Mouse (Mus musculus) neural tube, embryonic 14.5 days (tissue): ENCODE data around the gene Ufsp1. TPM values are rescaled to one million over a fixed set of nuclear protein-coding genes. Genes with fewer than 3 reads are reported as not detected.
A peak's percentile ranks its signal among the peaks of the same experiment; 100 is the strongest.

Source experiments
- ATAC-seq: fragments of 200-750 bp; cut with Nextera tagmentation; 2 replicates; pipeline ENCODE4 v1.8.0; 2017; ENCODE audit warnings: low read depth, mild to moderate bottlenecking, moderate TSS enrichment, moderate library complexity
- H3K27ac ChIP-seq: fragments of 300-500 bp; sonication (generic); 2 replicates; pipeline ENCODE4 v1.5.1; 2014; ENCODE audit warnings: low read depth, mild to moderate bottlenecking, control low read depth, low read length, moderate library complexity, mixed read lengths
- H3K27me3 ChIP-seq: fragments of 300-500 bp; sonication (generic); 2 replicates; pipeline ENCODE4 v1.6.1; 2014; ENCODE audit warnings: low read length; ENCODE audit not compliant: control insufficient read depth, insufficient read depth
- H3K36me3 ChIP-seq: fragments of 300-500 bp; sonication (generic); 2 replicates; pipeline ENCODE4 v1.6.1; 2014; ENCODE audit warnings: low read length, mixed read lengths; ENCODE audit not compliant: control insufficient read depth, insufficient read depth
- H3K4me1 ChIP-seq: fragments of 300-500 bp; sonication (generic); 2 replicates; pipeline ENCODE4 v1.6.1; 2014; ENCODE audit warnings: low read length; ENCODE audit not compliant: control insufficient read depth, insufficient read depth
- H3K4me2 ChIP-seq: fragments of 300-500 bp; sonication (generic); 2 replicates; pipeline ENCODE4 v1.6.1; 2014; ENCODE audit warnings: mild to moderate bottlenecking, low read depth, low read length, control low read depth
- H3K4me3 ChIP-seq: fragments of 300-500 bp; sonication (generic); 2 replicates; pipeline ENCODE4 v1.5.1; 2014; ENCODE audit warnings: low read depth, low read length, control low read depth, mixed read lengths
- H3K9ac ChIP-seq: fragments of 300-500 bp; sonication (generic); replicated peaks from 2 replicates; pipeline ENCODE4 v1.6.1; 2014; ENCODE audit warnings: low read depth, mild to moderate bottlenecking, control low read depth, low read length, mixed read lengths
- H3K9me3 ChIP-seq: fragments of 300-500 bp; sonication (generic); 2 replicates; pipeline ENCODE4 v1.6.1; 2016; ENCODE audit warnings: low read length; ENCODE audit not compliant: control insufficient read depth
- WGBS: fragments of 180-500 bp; shearing (Covaris S2); extraction: QIAGEN DNeasy Blood & Tissue Kit; methylation state at CpG from one replicate; pipeline ENCODE4 v1.1.7; 2014; 5-methylcytosine and 5-hydroxymethylcytosine counted together
- polyA plus RNA-seq: library from polyadenylated mRNA; unstranded; fragments of >200 nt; fragmentation: Nextera tagmentation; extraction: Ambion mirVana; gene quantifications from 2 replicates; pipeline ENCODE4 v1.2.1, GENCODE M21; 2014

Gene Ufsp1
- polyA plus RNA-seq, 1 experiment from 2014 or later, result 24.0 TPM

GRCm38 (mm10) chr5:137293282-137293681 lies 1.1 kb upstream of the Ufsp1 start:
- under 1% methylated on average over 14 of the region's 15 CpGs for WGBS
- Histone ChIP-seq H3K4me2 (peak overlapping the region; percentile 63), H3K9ac (peak overlapping the region; percentile 51), H3K9me3 (no peaks in the 10 kb centered on the region), H3K27ac (peak overlapping the region; percentile 73), H3K4me1 (peaks cover 10% of the 10 kb centered on the region), H3K27me3 (peaks cover 5% of the 10 kb centered on the region; the same call in 1 of the 2 replicates), H3K4me3 (peak overlapping the region; percentile 36), H3K36me3 (peaks cover 32% of the 10 kb centered on the region)
- no peak for ATAC-seq

- Histone ChIP-seq H3K27me3 (no peaks in the 10 kb centered on the region), H3K36me3 (peaks cover 47% of the 10 kb centered on the region), H3K4me2 (peak overlapping the region; percentile 63), H3K4me3 (peak overlapping the region; percentile 36), H3K9me3 (no peaks in the 10 kb centered on the region), H3K9ac (peak overlapping the region; percentile 55), H3K4me1 (peaks cover 8% of the 10 kb centered on the region), H3K27ac (peak overlapping the region; percentile 73)
- ATAC-seq, result peak; percentile 47
- WGBS, result 6% methylated on average over 18 of the region's 18 CpGs
Measured at GRCm38 (mm10) chr5:137294744-137295093, 290 bp downstream of the Ufsp1 start.

- no peak overlapping the region for H3K27ac ChIP-seq
- peak overlapping the region; percentile 36 for H3K4me3 ChIP-seq
- no peak for ATAC-seq
- H3K9ac ChIP-seq, result peak overlapping the region; percentile 55; the same call in 1 of the 2 replicates
- no peaks in the 10 kb centered on the region for H3K9me3 ChIP-seq
- no peaks in the 10 kb centered on the region for H3K27me3 ChIP-seq
- 85% methylated on average over 9 of the region's 9 CpGs for WGBS
- peak overlapping the region; percentile 63 for H3K4me2 ChIP-seq
- H3K4me1 ChIP-seq, result peaks cover 8% of the 10 kb centered on the region
- H3K36me3 ChIP-seq, result peaks cover 52% of the 10 kb centered on the region
Measured at GRCm38 (mm10) chr5:137295296-137295695, 867 bp downstream of the Ufsp1 start.

GRCm38 (mm10) chr5:137295712-137296111 lies 1.3 kb downstream of the Ufsp1 start:
- H3K4me2 ChIP-seq, result no peak overlapping the region
- H3K4me3 ChIP-seq, result no peak overlapping the region
- no peak overlapping the region for H3K27ac ChIP-seq
- H3K4me1 ChIP-seq, result peaks cover 8% of the 10 kb centered on the region
- H3K9ac ChIP-seq, result no peak overlapping the region
- H3K9me3 ChIP-seq, result no peaks in the 10 kb centered on the region
- no peak for ATAC-seq
- peaks cover 57% of the 10 kb centered on the region for H3K36me3 ChIP-seq
- 90% methylated on average over 15 of the region's 15 CpGs for WGBS
- no peaks in the 10 kb centered on the region for H3K27me3 ChIP-seq

- Histone ChIP-seq H3K27me3 (no peaks in the 10 kb centered on the region), H3K4me2 (no peak overlapping the region), H3K9ac (no peak overlapping the region), H3K9me3 (no peaks in the 10 kb centered on the region), H3K4me3 (no peak overlapping the region), H3K4me1 (peaks cover 8% of the 10 kb centered on the region), H3K36me3 (peaks cover 68% of the 10 kb centered on the region), H3K27ac (no peak overlapping the region)
- WGBS, result 92% methylated on average over 14 of the region's 14 CpGs
- no peak for ATAC-seq
Measured at GRCm38 (mm10) chr5:137297126-137297525, 2.7 kb downstream of the Ufsp1 start.

GRCm38 (mm10) chr5:137299240-137299639 lies 4.8 kb downstream of the Ufsp1 start:
- Histone ChIP-seq H3K4me3 (no peak overlapping the region), H3K9ac (no peak overlapping the region), H3K4me1 (peaks cover 11% of the 10 kb centered on the region), H3K4me2 (no peak overlapping the region), H3K27me3 (no peaks in the 10 kb centered on the region), H3K9me3 (no peaks in the 10 kb centered on the region), H3K27ac (no peak overlapping the region), H3K36me3 (peaks cover 85% of the 10 kb centered on the region)
- no peak for ATAC-seq
- 87% methylated on average over 7 of the region's 7 CpGs for WGBS

- Histone ChIP-seq H3K27me3 (no peaks in the 10 kb centered on the region), H3K9ac (no peak overlapping the region), H3K4me2 (no peak overlapping the region), H3K36me3 (peaks cover 73% of the 10 kb centered on the region), H3K4me1 (peaks cover 23% of the 10 kb centered on the region), H3K27ac (no peak overlapping the region), H3K4me3 (no peak overlapping the region), H3K9me3 (no peaks in the 10 kb centered on the region)
- WGBS, result 75% methylated on average over 21 of the region's 21 CpGs
- peak; percentile 50; the same call in 1 of the 2 replicates for ATAC-seq
Measured at GRCm38 (mm10) chr5:137301253-137301652, 6.8 kb downstream of the Ufsp1 start.

- H3K4me1 ChIP-seq, result peaks cover 30% of the 10 kb centered on the region
- H3K9ac ChIP-seq, result no peak overlapping the region
- no peaks in the 10 kb centered on the region for H3K27me3 ChIP-seq
- no peak overlapping the region for H3K4me3 ChIP-seq
- no peak for ATAC-seq
- H3K27ac ChIP-seq, result no peak overlapping the region
- WGBS, result 95% methylated on average over 4 of the region's 4 CpGs
- H3K4me2 ChIP-seq, result no peak overlapping the region
- peaks cover 49% of the 10 kb centered on the region for H3K36me3 ChIP-seq
- H3K9me3 ChIP-seq, result no peaks in the 10 kb centered on the region
Measured at GRCm38 (mm10) chr5:137303609-137304008, 9.2 kb downstream of the Ufsp1 start.

GRCm38 (mm10) chr5:137304165-137304564 lies 9.7 kb downstream of the Ufsp1 start:
- peak overlapping the region; percentile 71 for H3K4me2 ChIP-seq
- peaks cover 44% of the 10 kb centered on the region for H3K36me3 ChIP-seq
- no peak overlapping the region for H3K9ac ChIP-seq

More at GRCm38 (mm10) chr5:137304165-137304564, 9.7 kb downstream of the Ufsp1 start:
- peaks cover 30% of the 10 kb centered on the region for H3K4me1 ChIP-seq
- no peak overlapping the region for H3K27ac ChIP-seq
- 84% methylated on average over 3 of the region's 3 CpGs for WGBS
- no peaks in the 10 kb centered on the region for H3K9me3 ChIP-seq
- no peak overlapping the region for H3K4me3 ChIP-seq
- ATAC-seq, result no peak
- H3K27me3 ChIP-seq, result no peaks in the 10 kb centered on the region
